ENCODE assay signal across 12 mouse cellular contexts in genomic region chr6:129284384-129285104, GRCm38 (mm10). TPM values are rescaled to one million over a fixed set of nuclear protein-coding genes. Genes with fewer than 3 reads are reported as not detected.
DNase-seq lines count a peak whose midpoint lies in the region; ATAC-seq and TF ChIP-seq lines count a peak whose summit lies in the region.
"Had no signal": no experiment of that assay in that cellular context is flagged by ENCODE, and none has a peak within 500 bp of the region (broad histone marks: within the 10 kb centered on the region; RNA-seq: fewer than 3 reads in every experiment).

No protein-coding gene starts in this region.

- H3K4me3 ChIP-seq in liver, postnatal 0 days (ENCODE audit: low read depth, low read length): no peak overlapping the region
- H3K4me3 ChIP-seq in spleen, adult 2 months (ENCODE audit: extremely low read depth, insufficient read depth, insufficient read length): no peak overlapping the region
- H3K4me3 ChIP-seq: erythroblast, embryonic 14.5 days; midbrain, embryonic 12.5 days had no signal

- H3K4me1 ChIP-seq in liver, postnatal 0 days (ENCODE audit: insufficient read depth): no peaks in the 10 kb centered on the region
- peaks cover 8% of the 10 kb centered on the region for H3K4me1 ChIP-seq in spleen, adult 2 months (ENCODE audit: control insufficient read depth, insufficient read depth, insufficient read length)
- H3K4me1 ChIP-seq: midbrain, embryonic 12.5 days had no signal

- TF ChIP-seq CTCF in liver, postnatal 0 days (IDR thresholded peaks at IDR 0.05; ENCODE audit: low read depth): no peak
- no peak for TF ChIP-seq CTCF in spleen, adult 2 months (IDR thresholded peaks at IDR 0.05; ENCODE audit: extremely low read depth, insufficient read depth, insufficient read length, insufficient replicate concordance)

- peak; percentile 97 for DNase-seq in CD4-positive helper T cell, adult 2 months (ENCODE audit: low read depth, low spot score)
- peak; percentile 93 for DNase-seq in T-cell, adult 2 months (ENCODE audit: low spot score)
- DNase-seq in liver, postnatal 0 days: peak; percentile 32
- peak; percentile 71 to 95 for DNase-seq in spleen, adult 2 months (ENCODE audit: low read depth in 1 of 2, low spot score in 2 of 2)
- no peak for DNase-seq in urinary bladder, adult 18-20 months (ENCODE audit: low spot score in 2 of 2)
- no peak for DNase-seq in adrenal gland, postnatal 36 days
- DNase-seq in embryo, embryonic 10.5 days (ENCODE audit: low spot score): no peak
- DNase-seq in ovary, postnatal 36 days (ENCODE audit: low spot score): no peak
- DNase-seq: heart, adult 11 months had no signal

- no peak overlapping the region for H3K27ac ChIP-seq in liver, postnatal 0 days (ENCODE audit: low read depth)
- peak overlapping the region; percentile 53; the same call in 1 of the 2 replicates for H3K27ac ChIP-seq in spleen, adult 2 months (ENCODE audit: insufficient read depth, low read length)
- H3K27ac ChIP-seq: hindbrain, embryonic 14.5 days; midbrain, embryonic 12.5 days had no signal

- TF ChIP-seq POLR2A in spleen, adult 2 months (IDR thresholded peaks at IDR 0.05; ENCODE audit: low read depth, low read length): no peak

- no peak overlapping the region for H3K4me2 ChIP-seq in liver, postnatal 0 days (ENCODE audit: low read depth, low read length)
- H3K4me2 ChIP-seq: hindbrain, embryonic 14.5 days; midbrain, embryonic 12.5 days had no signal

- no peaks in the 10 kb centered on the region for H3K27me3 ChIP-seq in liver, postnatal 0 days (ENCODE audit: insufficient read depth, low read length)
- H3K27me3 ChIP-seq in spleen, adult 2 months (ENCODE audit: control insufficient read depth, insufficient read depth, low read length): no peaks in the 10 kb centered on the region
- H3K27me3 ChIP-seq: midbrain, embryonic 12.5 days had no signal

- H3K36me3 ChIP-seq in liver, postnatal 0 days (replicated peaks; ENCODE audit: insufficient read depth, low read length): no peaks in the 10 kb centered on the region
- H3K36me3 ChIP-seq in spleen, adult 2 months (ENCODE audit: control insufficient read depth, insufficient read depth, low read length): no peaks in the 10 kb centered on the region
- H3K36me3 ChIP-seq: midbrain, embryonic 12.5 days had no signal

- H3K9me3 ChIP-seq in liver, postnatal 0 days (ENCODE audit: low read length): no peaks in the 10 kb centered on the region
- H3K9me3 ChIP-seq: midbrain, embryonic 12.5 days had no signal

- no peak for TF ChIP-seq EP300 in liver, postnatal 0 days (IDR thresholded peaks at IDR 0.05; ENCODE audit: low read depth)

- WGBS in liver, postnatal 0 days (ENCODE audit: insufficient replicate concordance): 39% methylated on average over 7 of the region's 7 CpGs
- WGBS in spleen, adult 2 months: 3% methylated on average over 7 of the region's 7 CpGs

- peak; percentile 80 for ATAC-seq in liver, postnatal 0 days

- no peak overlapping the region for H3K9ac ChIP-seq in liver, postnatal 0 days (replicated peaks)
- H3K9ac ChIP-seq: hindbrain, embryonic 14.5 days; midbrain, embryonic 12.5 days had no signal

RNA-seq across cellular contexts. Expression of gene Cd69, which starts 9.3 kb away (rescaled TPM):
- polyA plus RNA-seq in liver, postnatal 0 days (2015; fragmentation: Nextera tagmentation; extraction: Ambion mirVana): 1.0 and 1.5 TPM in 2 replicates
- 4.4 and 5.0 TPM in 2 replicates for polyA plus RNA-seq in spleen, adult 2 months (2012; rRNA removed)
- total RNA-seq in adrenal gland, postnatal 36 days (2021): under 1 TPM; 0.13 to 0.30 TPM
- polyA plus RNA-seq: hindbrain, embryonic 14.5 days; midbrain, embryonic 12.5 days had no signal

RNA-seq across cellular contexts. Expression of gene 4922502D21Rik, which starts 47.1 kb away (rescaled TPM):
- polyA plus RNA-seq in liver, postnatal 0 days (2015; fragmentation: Nextera tagmentation; extraction: Ambion mirVana): not detected in 2 replicates
- polyA plus RNA-seq in spleen, adult 2 months (2012; rRNA removed): not detected in 2 replicates
- not detected for total RNA-seq in adrenal gland, postnatal 36 days (2021)
- polyA plus RNA-seq: erythroblast, embryonic 14.5 days; midbrain, embryonic 12.5 days had no signal

RNA-seq across cellular contexts. Expression of gene Clec12a, which starts 57.9 kb away (rescaled TPM):
- polyA plus RNA-seq in liver, postnatal 0 days (2015; fragmentation: Nextera tagmentation; extraction: Ambion mirVana): 14.2 and 14.6 TPM in 2 replicates
- 5.3 and 6.8 TPM in 2 replicates for polyA plus RNA-seq in spleen, adult 2 months (2012; rRNA removed)
- total RNA-seq in adrenal gland, postnatal 36 days (2021): 1 to 10 TPM in 1 of 2 experiments, under 1 TPM in 1; 0.93 to 1.4 TPM
- polyA plus RNA-seq: erythroblast, embryonic 14.5 days had no signal

Comparison
In these comparisons a context has a peak if more than half of its experiments do, and no peak if none do; other contexts are left out.
1. DNase-seq: peak in CD4-positive helper T cell, adult 2 months (single experiment), T-cell, adult 2 months (single experiment), liver, postnatal 0 days (single experiment) and spleen, adult 2 months (2 of 2); none in urinary bladder, adult 18-20 months (0 of 2), adrenal gland, postnatal 36 days (0 of 2), embryo, embryonic 10.5 days (single experiment) and ovary, postnatal 36 days (single experiment).